Mouse (Mus musculus): ENCODE data around the gene Ppargc1a. TPM values are rescaled to one million over a fixed set of nuclear protein-coding genes. Genes with fewer than 3 reads are reported as not detected.

The Ppargc1a gene
- polyA plus RNA-seq, 1 experiment: 1.4 TPM

DNA sequence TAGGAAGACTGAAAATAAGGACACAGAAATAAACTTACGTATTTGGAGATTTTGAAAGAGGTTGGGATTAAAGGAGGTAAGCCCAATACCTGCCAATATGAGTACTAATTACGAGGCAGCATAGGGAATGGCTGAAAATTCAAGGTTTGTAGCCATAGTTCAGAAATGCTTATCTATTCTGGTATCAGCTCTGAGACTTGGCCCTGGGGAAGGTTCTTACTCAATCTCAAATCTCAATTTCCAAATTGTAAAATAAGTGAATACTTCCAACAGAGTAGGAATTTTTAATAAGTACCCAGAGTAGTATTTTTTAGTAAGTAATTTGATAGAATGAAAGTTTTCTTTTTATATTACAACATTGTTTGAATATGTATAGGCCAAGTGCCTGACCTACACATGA lies 41.7 kb downstream of the Ppargc1a start:
- WGBS: 96% methylated on average over 2 of the region's 2 CpGs
- DNase-seq (ENCODE audit: low read depth, low spot score): no peak

DNA sequence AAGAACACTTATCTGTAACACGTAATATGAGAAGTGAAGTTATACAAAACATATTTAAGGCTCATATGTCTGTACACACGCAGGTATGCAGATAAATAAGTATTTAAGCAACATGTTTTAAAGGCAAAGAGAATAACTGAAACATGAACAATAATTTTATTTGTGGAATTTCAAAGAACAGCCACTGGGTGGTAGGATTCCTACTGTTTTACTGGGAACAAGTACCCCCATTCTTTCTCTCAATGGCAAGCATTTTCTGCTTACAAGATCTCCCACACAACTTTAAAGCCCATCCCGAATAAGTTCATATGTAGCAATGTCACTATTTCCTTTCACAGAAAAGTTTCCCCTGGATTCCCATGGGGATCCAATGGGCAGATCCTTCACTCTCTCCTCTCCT lies 46.7 kb downstream of the Ppargc1a start:
- DNase-seq (ENCODE audit: low read depth, low spot score): no peak
- 80% methylated on average over 3 of the region's 3 CpGs for WGBS

DNA sequence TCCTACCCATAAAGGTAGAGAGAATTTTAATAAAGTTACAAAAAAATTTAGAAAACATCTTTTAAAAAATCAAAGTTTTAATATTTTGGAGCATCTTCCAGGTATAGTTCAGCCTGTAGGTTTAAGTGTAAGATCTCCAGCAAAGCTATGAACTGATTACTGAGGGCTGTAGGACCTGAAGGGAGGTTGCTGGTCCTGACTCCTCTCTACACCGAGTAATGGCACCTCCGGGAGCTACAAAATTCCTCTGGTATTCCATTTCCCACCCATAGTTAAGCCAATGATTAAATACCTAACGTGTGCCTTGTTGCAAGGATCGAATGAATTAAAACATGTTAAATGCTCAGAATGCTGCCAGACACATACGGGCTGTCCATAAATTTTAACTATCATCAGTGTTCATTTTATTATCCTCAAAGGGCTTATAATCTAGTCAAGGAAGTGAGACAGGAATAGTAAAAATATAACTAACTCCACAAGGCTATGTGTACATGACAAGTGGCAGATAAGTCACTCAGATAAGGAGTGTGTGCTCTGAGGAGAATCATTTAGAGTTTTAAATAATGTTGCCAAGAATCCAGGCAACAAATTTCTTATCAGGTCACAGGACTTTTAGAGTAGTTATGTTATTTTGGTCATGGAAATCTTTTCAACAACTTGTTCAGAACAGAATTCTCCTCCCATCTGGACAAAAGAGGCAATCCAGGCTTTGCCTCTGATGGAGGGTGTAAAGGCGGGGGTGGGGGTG lies 49.9 kb downstream of the Ppargc1a start:
- 39% methylated on average over 6 of the region's 6 CpGs for WGBS
- DNase-seq (ENCODE audit: low read depth, low spot score): no peak

DNA sequence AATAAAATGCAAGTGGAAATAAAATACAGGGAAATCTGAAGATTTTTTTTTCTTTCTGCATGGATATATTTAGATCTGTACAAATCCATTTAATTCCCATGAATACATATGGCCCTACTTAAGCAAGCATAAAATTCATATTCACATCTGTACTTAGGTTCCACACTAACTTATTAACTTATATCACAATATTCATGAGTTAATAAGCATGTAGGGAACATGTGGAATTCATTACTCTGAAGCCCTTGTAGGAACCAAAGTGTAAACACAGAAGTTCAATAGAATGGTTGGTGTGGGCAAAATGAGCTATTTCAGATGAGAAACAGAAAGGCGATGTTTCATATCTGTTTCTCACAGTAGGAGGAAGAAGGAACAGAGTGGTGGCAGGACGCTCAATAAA lies 62.9 kb downstream of the Ppargc1a start:
- WGBS: 92% methylated on average over 2 of the region's 2 CpGs
- no peak for DNase-seq (ENCODE audit: low read depth, low spot score)

DNA sequence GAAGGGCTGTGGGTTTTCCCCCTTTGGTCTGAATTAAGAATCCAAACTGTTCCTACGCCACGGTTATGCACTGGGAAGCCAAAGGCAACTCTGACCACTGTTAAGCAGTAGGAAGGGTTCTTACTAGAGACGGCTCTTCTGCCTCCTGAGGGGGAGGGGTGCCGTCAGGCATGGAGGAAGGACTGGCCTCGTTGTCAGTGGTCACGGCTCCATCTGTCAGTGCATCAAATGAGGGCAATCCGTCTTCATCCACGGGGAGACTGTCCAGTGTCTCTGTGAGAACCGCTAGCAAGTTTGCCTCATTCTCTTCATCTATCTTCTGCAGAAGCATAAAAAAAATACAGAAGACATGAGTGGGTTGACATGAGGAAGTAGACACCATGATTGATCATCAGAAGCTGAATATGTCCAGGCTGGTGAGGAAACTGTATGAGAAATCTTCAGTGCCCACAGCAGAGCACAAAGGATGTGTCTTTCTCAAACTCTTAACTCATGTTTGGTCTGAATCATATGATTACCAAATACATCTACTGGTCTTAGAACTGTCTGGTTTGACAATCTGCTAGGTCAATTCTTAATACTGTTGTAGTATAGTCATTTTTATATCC lies 69.5 kb downstream of the Ppargc1a start:
- no peak for DNase-seq (ENCODE audit: low read depth, low spot score)
- WGBS: 76% methylated on average over 9 of the region's 9 CpGs

DNA sequence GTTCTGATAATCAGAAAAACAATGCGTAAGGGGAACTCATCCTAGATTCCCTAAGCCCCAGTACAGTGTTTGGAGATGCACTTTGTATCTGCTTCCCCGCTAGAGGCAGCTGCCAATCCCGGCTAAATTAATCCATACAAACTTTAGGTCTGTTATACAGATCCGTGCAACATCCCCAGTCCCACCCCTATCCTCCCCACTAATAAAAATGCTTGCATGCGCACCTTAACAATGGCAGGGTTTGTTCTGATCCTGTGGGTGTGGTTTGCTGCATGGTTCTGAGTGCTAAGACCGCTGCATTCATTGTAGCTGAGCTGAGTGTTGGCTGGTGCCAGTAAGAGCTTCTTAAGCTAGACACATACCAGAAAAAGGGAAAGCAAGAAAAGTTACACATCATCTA lies 72.1 kb downstream of the Ppargc1a start:
- 56% methylated on average over 6 of the region's 6 CpGs for WGBS
- no peak for DNase-seq (ENCODE audit: low read depth, low spot score)

DNA sequence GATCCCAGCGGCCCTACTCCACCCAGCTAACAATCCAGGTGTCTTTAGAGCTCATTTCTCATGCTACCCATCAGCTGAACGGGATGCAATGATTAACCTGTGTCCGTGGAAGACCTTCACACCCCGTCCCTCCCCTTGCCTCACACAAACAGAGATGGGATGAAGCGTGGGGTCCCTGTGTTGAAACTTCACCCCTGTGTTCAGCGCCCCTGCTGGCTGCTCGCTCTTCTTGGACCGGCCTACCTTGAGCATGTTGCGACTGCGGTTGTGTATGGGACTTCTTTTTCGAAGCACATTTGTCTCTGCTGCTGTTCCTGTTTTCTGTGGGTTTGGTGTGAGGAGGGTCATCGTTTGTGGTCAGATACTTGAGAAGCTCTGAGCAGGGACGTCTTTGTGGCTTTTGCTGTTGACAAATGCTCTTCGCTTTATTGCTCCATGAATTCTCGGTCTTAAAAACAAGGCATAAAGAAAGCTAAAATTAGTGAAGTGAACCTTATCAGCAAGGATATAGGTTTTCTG lies 73.1 kb downstream of the Ppargc1a start:
- no peak for DNase-seq (ENCODE audit: low read depth, low spot score)
- 69% methylated on average over 15 of the region's 15 CpGs for WGBS

DNA sequence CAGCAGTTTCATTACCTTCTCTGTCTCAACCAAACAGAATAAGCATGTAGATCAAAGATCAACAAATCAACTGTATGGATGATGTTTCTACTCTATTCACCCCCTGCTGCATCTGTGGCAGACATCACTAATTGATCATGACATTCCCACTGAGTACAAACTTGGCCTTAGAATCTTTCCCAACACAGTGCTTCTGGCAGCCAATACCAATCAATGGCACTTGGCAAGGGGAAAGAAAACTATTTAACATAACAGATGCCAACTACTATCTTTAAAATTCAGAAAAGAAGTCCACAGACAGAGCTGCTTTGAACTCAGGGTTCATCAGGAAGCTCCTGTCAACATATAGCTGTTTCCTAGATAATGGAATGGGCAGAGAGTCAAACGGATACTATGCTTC lies 83.8 kb downstream of the Ppargc1a start:
- DNase-seq (ENCODE audit: low read depth, low spot score): no peak
- 74% methylated on average over 1 of the region's 1 CpGs for WGBS

DNA sequence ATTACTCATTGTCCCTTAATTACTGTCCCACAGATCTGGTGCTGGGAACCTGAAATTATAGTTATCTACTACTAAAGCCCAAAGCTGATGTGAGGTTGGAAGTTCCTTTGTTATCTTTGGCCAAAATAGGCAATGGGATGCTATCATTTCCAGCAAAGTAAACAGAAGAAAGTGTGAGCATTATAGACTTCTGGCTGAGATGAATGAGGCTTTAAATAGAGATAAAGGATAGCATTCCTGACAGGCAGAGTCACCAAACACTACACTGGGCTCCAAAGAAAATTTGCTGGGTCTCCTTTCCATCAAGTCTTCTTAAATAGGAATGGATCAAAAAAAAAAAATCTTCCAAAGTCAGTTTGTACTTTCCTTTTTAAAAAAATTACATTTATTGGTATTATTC lies 87.7 kb downstream of the Ppargc1a start:
- DNase-seq (ENCODE audit: low read depth, low spot score): no peak

DNA sequence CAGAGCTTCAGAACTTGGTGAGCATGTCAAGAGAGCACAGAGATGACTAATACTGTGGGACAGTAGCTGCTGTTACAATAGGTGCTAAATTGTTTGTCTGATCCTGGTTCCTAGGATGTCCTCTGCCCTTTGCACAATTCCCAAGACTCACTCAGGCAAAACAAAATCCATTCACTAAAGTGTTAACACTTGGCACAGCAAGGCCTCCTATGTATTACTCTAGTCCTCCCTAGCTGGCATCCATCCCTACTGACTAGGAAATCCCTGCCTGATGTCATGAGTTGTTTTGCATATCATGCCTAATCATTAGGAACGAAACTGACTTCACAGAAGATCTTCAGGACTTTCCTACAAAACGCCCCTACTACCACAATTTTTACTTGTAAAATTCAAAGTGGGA lies 88.1 kb downstream of the Ppargc1a start:
- DNase-seq (ENCODE audit: low read depth, low spot score): no peak
- 73% methylated on average over 2 of the region's 2 CpGs for WGBS

DNA sequence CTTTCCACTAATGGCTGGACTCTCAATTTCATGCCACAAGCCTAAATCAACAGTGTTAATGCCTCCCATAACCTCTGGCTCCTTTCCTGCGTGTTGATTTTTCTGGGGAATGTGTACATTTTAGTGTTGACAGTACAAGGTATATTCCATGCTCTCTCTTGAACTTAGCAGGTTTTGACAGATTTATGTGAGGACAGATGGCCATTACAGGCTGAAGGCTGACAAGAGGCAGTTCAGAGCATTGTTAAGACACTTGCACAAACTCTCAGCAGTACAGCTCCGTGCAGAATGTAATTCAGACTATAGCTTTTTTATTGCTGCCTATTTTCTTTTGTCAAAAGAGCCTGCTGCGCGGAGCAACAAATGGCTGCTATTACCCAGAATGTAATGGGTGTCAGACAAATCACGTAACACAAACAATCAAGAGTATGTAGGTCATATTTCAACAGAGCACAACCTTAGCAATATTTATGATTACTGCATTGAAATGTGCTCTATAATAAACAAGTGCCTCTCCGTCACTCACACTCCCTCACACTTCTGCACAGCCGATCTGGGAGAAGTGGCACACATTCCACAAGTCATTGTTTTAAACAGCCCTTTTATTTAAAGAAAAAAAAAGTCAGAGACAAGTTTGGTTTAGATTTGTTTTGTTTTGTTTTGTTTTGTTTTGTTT lies 89.1 kb downstream of the Ppargc1a start:
- DNase-seq (ENCODE audit: low read depth, low spot score): peak; percentile 13
- 28% methylated on average over 7 of the region's 7 CpGs for WGBS

DNA sequence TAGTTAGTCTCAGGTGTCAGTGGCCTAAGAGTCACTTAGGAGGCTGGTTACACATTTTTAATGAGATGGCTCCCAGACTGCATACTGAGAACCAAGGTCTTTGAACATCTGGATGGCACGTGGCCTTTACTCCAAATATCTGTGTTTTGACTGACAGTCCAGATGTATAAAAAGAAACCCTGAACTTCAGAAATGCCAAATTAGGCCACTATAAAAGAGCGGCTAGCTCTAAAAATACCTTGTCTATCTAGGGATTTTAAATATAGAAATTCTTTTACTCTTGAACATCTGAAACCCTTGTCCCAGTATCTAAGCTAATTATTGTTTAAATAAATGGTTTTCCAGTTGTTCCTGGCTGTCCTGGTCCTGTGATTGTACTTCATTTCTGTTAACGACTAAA lies 90.4 kb downstream of the Ppargc1a start:
- WGBS: 79% methylated on average over 3 of the region's 3 CpGs
- no peak for DNase-seq (ENCODE audit: low read depth, low spot score)

DNA sequence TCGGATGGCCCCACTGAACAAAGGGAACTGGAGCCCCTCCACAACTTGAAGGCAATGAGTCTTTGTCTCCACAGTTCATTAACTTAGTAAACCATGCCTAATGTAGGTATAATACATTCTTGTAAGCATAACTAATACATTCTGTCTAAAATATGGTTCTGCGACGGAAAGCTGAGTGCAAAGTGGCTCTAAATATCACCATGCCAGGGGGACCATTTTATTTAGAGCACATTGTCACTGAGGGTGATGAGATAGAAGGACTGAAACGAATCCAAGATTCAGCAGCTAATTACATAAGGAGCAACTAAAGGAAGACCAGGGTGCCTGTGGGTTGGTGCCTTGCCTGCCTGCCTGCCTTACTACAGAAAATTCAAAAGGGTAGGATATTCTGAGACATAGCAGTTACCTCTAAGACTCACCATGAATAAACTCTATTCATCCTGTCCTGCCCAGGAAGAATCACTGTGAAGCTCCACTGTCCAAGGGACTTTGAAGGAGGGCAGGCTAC lies 92.4 kb downstream of the Ppargc1a start:
- no peak for DNase-seq (ENCODE audit: low read depth, low spot score)
- WGBS: 93% methylated on average over 4 of the region's 4 CpGs

DNA sequence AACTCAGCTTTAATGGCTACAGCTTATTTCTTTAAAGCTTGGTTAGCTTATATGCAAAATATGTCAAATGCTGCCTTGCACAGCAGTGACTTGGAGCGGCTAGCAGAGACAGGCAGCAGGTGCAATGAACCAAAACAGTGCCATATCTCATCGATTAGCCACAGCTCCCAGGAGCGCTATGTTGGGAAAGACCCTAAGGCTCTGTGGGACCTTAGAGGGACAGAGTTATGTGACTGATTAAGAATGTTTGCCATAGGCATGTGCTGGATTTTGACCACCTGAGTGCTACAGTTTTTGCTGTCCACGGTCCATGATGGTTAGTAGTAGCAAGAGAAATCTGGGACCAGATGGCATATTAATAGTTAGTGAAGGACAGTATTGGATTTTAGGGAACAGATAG lies 95.9 kb downstream of the Ppargc1a start:
- DNase-seq (ENCODE audit: low read depth, low spot score): no peak
- WGBS: 90% methylated on average over 4 of the region's 4 CpGs

DNA sequence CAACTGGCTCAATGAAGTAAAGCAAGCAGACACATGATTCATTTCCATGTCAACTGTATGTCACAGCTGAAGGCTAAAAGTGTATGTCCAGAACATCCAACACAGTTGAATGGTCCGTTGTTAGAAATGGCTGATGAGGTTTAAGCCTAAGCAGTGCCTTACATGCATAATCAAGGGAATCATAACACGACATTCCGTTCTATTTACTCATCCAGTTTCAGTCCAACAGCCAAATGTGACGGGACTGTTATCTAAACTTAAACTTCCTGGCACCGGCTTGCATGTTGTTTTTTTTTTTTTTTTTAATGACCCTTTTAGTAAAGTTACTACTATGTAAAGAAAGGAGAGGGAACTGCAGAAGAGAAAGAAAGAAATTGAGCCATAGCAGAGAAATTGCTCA lies 101.5 kb downstream of the Ppargc1a start:
- WGBS: 15% methylated on average over 5 of the region's 5 CpGs
- DNase-seq (ENCODE audit: low read depth, low spot score): no peak

DNA sequence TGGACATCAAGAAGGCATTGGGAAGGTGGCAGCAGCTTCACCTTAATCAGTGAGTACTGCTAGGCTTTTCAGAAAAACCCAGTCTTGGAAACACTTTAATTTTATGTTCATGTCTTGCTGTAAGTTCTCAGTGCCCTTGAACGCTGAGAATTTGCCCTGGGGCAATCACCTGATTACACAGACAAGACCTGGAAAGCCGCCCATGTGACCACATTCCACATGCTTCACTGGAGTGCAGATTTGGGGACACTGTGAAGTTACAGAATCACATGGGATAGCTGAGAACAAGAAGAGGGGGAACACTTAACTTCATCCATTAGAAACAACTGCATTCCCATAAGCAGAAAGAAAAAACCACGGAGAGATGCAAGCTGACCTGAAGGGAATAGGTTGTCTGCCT lies 115.5 kb downstream of the Ppargc1a start:
- WGBS: 73% methylated on average over 3 of the region's 3 CpGs
- DNase-seq (ENCODE audit: low read depth, low spot score): no peak

DNA sequence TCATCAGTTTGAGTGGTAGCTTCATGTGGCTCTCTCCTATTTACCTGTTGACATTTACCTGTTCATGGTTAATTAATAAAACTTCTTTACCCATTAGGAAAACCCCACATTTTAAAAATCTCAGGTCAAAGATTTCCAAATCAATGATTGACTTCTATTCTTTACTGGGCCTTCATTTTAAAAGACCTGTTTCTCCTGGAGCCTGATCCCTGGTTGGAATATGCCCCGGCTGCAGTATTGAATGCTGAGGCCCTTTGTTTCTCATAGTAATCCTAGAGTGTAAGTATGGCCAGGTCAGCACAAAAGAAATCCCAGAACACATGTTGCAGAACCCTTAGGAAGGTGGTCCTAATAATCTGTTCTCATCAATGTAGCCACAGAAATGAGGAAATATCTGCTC lies 119.9 kb downstream of the Ppargc1a start:
- DNase-seq (ENCODE audit: low read depth, low spot score): no peak
- 94% methylated on average over 1 of the region's 1 CpGs for WGBS

DNA sequence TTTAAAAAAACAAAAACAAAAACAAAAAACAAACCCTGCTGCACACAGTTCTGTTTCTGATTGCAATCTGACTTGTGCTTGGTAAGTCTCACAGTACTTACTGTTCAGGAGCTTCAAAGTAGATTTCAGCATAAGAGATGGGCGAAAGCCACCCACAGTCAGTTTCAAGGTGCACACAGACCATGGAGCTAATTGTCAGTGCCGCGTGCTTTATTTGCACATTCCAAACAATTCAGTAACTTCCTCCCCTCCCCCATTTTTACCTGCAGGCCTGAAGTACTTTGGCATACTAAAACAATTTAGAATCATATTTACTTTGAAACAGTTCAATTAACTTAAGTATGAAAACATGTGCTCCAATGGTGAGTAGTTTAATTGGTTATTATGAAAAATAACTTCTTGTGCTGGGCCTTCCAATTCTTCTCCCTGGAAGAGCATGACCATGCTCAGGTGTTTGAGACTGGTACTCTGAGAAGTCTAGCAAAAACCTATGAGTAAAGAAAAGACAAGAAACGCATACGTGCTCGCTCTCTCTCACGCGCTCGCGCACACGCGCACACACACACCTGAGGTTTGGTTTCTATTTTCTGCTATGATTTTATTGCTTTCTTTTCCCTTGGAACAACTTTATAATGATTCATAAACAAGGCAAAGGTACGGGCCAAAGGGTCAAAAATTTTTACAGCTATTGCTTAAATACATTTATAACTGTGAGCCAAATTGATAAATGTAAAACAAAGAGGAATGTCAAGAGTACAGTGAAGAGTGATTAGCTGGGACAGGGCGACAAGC lies 121.0 kb downstream of the Ppargc1a start:
- 38% methylated on average over 14 of the region's 14 CpGs for WGBS
- DNase-seq (ENCODE audit: low read depth, low spot score): peak; percentile 56

DNA sequence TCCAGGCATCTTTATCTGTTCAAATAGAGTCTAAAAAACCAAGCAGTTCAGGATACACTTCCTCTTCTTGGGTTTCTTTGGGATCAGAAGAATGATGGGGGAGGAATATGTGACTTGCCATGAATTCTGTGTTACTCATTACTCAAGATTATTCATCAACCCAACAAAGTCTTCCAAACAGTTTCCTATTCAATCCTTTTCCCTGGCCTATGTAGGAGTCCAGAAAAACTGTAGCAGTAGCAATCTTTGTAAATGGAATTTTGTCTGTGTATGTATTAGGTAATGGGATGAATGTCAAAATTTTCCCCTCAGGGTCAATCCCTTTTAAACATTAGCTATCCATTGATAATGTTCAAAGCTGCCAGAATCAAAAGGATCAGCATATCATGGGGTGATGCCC lies 121.8 kb downstream of the Ppargc1a start:
- DNase-seq (ENCODE audit: low read depth, low spot score): no peak

DNA sequence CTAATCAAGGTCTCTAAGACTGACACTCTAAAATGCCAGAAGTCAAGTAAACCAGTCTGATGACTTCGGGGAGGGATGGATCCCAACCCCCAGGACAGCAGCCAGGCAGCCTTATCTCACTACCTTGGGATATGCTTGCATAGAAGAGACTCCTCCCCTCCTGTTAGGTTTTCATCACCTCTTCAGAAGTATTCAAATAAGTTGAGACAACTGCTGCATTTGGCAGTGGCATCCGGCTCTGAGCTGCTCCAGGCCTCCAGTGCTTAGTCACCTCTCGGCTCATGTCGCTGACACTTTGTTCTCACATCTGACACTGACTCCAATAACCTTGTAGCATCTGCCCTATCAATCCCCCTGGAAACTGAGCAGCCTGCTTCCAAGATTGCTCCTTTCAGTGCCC lies 127.8 kb downstream of the Ppargc1a start:
- no peak for DNase-seq (ENCODE audit: low read depth, low spot score)
- WGBS: 17% methylated on average over 4 of the region's 4 CpGs

Measured in large intestine, adult 2 months (tissue).